Mouse (Mus musculus) MEL (cell line): ENCODE measurements around the gene Gm4559. TPM values are rescaled to one million over a fixed set of nuclear protein-coding genes. Genes with fewer than 3 reads are reported as not detected.
A peak's percentile ranks its signal among the peaks of the same experiment; 100 is the strongest.

Experiments used
- DNase-seq: peaks from one replicate; pipeline ENCODE4 v3.0.0; 2011; ENCODE audit warnings: low read depth, low spot score
- H3K27ac ChIP-seq: 2 replicates; pipeline ENCODE4 v1.5.1; 2012; ENCODE audit warnings: low read depth, mild to moderate bottlenecking, control low read depth, low read length, moderate library complexity; ENCODE audit not compliant: control insufficient read depth
- H3K27me3 ChIP-seq, 2 experiments: fragments of 150-350 bp in 1 of 2; sonication (generic) in 1 of 2; 2 replicates each; pipeline ENCODE4 v1.6.1; 2012; ENCODE audit warnings: low read length in 2 of 2, mild to moderate bottlenecking in 2 of 2, improper control_type of control experiment in 1 of 2, moderate library complexity in 1 of 2; ENCODE audit not compliant: insufficient read depth in 2 of 2, control insufficient read depth in 1 of 2
- H3K36me3 ChIP-seq, 2 experiments: 2 replicates each; pipeline ENCODE4 v1.6.1; 2012 to 2014; ENCODE audit warnings: low read length in 2 of 2, improper control_type of control experiment in 1 of 2, inconsistent platforms in 1 of 2, mild to moderate bottlenecking in 1 of 2; ENCODE audit not compliant: insufficient read depth in 2 of 2, control insufficient read depth in 1 of 2
- H3K4me1 ChIP-seq, 2 experiments: fragments of 150-350 bp in 1 of 2; sonication (generic) in 1 of 2; 2 replicates each; pipeline ENCODE4 v1.6.1; 2012; ENCODE audit warnings: low read length in 2 of 2, improper control_type of control experiment in 1 of 2, mild to moderate bottlenecking in 1 of 2; ENCODE audit not compliant: insufficient read depth in 2 of 2, control insufficient read depth in 1 of 2
- H3K4me3 ChIP-seq, 2 experiments: fragments of 150-350 bp in 1 of 2; sonication (generic) in 1 of 2; 2 replicates each; pipeline ENCODE4 v1.5.1; 2012; ENCODE audit warnings: low read depth in 2 of 2, low read length in 2 of 2, mild to moderate bottlenecking in 2 of 2, moderate library complexity in 2 of 2, control low read depth in 1 of 2, improper control_type of control experiment in 1 of 2; ENCODE audit not compliant: control insufficient read depth in 1 of 2, insufficient read depth in 1 of 2
- H3K79me2 ChIP-seq: 2 replicates; pipeline ENCODE4 v1.6.1; 2012; ENCODE audit warnings: mild to moderate bottlenecking, low read length, moderate library complexity; ENCODE audit not compliant: control insufficient read depth, poor library complexity, insufficient read depth
- H3K9ac ChIP-seq: 2 replicates; pipeline ENCODE4 v1.6.1; 2012; ENCODE audit warnings: low read depth, mild to moderate bottlenecking, control low read depth, low read length, moderate library complexity; ENCODE audit not compliant: control insufficient read depth, poor library complexity, severe bottlenecking
- H3K9me3 ChIP-seq: fragments of 150-350 bp; sonication (generic); replicated peaks from 2 replicates; pipeline ENCODE4 v1.6.1; 2012; ENCODE audit warnings: mild to moderate bottlenecking, low read length, improper control_type of control experiment, moderate library complexity; ENCODE audit not compliant: insufficient read depth
- BHLHE40 ChIP-seq: IDR thresholded peaks from 2 replicates; pipeline ENCODE4 v1.6.1; 2012; ENCODE audit warnings: low read depth, mild to moderate bottlenecking, inconsistent platforms, low read length, improper control_type of control experiment, borderline replicate concordance
- CTCF ChIP-seq, 3 experiments: IDR thresholded peaks in 2 of 3; conservative IDR thresholded peaks in 1 of 3; 2 replicates each; pipeline ENCODE4 v1.5.1; 2011 to 2012; ENCODE audit warnings: low read length in 3 of 3, low read depth in 2 of 3, mild to moderate bottlenecking in 2 of 3, improper control_type of control experiment in 1 of 3, inconsistent platforms in 1 of 3, mixed read lengths in 1 of 3, moderate library complexity in 1 of 3; ENCODE audit not compliant: control insufficient read depth in 1 of 3, insufficient read depth in 1 of 3, poor library complexity in 1 of 3, severe bottlenecking in 1 of 3
- E2F4 ChIP-seq: IDR thresholded peaks from 2 replicates; pipeline ENCODE4 v1.6.1; 2011; ENCODE audit warnings: low read depth, low read length, improper control_type of control experiment, borderline replicate concordance
- ELF1 ChIP-seq: IDR thresholded peaks from 2 replicates; pipeline ENCODE4 v1.6.1; 2014; ENCODE audit warnings: low read depth, mild to moderate bottlenecking, inconsistent platforms, low read length, improper control_type of control experiment, moderate library complexity
- EP300 ChIP-seq, 2 experiments: IDR thresholded peaks; 2 replicates each; pipeline ENCODE4 v1.6.1; 2011; ENCODE audit warnings: improper control_type of control experiment in 2 of 2, low read length in 2 of 2, low read depth in 1 of 2, mild to moderate bottlenecking in 1 of 2
- GABPA ChIP-seq: IDR thresholded peaks from 2 replicates; pipeline ENCODE4 v1.6.1; 2012; ENCODE audit warnings: low read depth, mild to moderate bottlenecking, inconsistent platforms, low read length, improper control_type of control experiment, moderate library complexity
- GATA1 ChIP-seq: IDR thresholded peaks from 2 replicates; pipeline ENCODE4 v1.6.1; 2011; ENCODE audit warnings: low read depth, low read length, improper control_type of control experiment
- HCFC1 ChIP-seq: IDR thresholded peaks from 2 replicates; pipeline ENCODE4 v1.6.1; 2012; ENCODE audit warnings: low read depth, mild to moderate bottlenecking, inconsistent platforms, low read length, improper control_type of control experiment, moderate library complexity
- JUND ChIP-seq: IDR thresholded peaks from 2 replicates; pipeline ENCODE4 v1.6.1; 2011; ENCODE audit warnings: low read depth, mild to moderate bottlenecking, improper control_type of control experiment, low read length
- MAFK ChIP-seq: IDR thresholded peaks from 2 replicates; pipeline ENCODE4 v1.6.1; 2011; ENCODE audit warnings: low read depth, mild to moderate bottlenecking, low read length, improper control_type of control experiment, borderline replicate concordance
- MAX ChIP-seq: IDR thresholded peaks from 2 replicates; pipeline ENCODE4 v1.6.1; 2011; ENCODE audit warnings: low read length, improper control_type of control experiment
- MAZ ChIP-seq: IDR thresholded peaks from 2 replicates; pipeline ENCODE4 v1.6.1; 2012; ENCODE audit warnings: low read depth, mild to moderate bottlenecking, inconsistent platforms, low read length, improper control_type of control experiment
- MEF2A ChIP-seq: IDR thresholded peaks from 2 replicates; pipeline ENCODE4 v1.6.1; 2014; ENCODE audit warnings: low read depth, mild to moderate bottlenecking, inconsistent platforms, low read length, improper control_type of control experiment; ENCODE audit not compliant: poor library complexity, insufficient replicate concordance, severe bottlenecking; ENCODE audit errors: extremely low read depth
- MXI1 ChIP-seq: IDR thresholded peaks from 2 replicates; pipeline ENCODE4 v1.6.1; 2011; ENCODE audit warnings: mild to moderate bottlenecking, low read depth, low read length, improper control_type of control experiment
- MYB ChIP-seq: IDR thresholded peaks from 2 replicates; pipeline ENCODE4 v1.6.1; 2011; ENCODE audit warnings: mild to moderate bottlenecking, low read depth, low read length, improper control_type of control experiment
- MYC ChIP-seq: IDR thresholded peaks from 2 replicates; pipeline ENCODE4 v1.6.1; 2011; ENCODE audit warnings: low read depth, mild to moderate bottlenecking, low read length, improper control_type of control experiment, moderate library complexity
- NELFE ChIP-seq: IDR thresholded peaks from 2 replicates; pipeline ENCODE4 v1.6.1; 2011; ENCODE audit warnings: low read depth, low read length, improper control_type of control experiment
- NRF1 ChIP-seq: IDR thresholded peaks from 2 replicates; pipeline ENCODE4 v1.6.1; 2014; ENCODE audit warnings: low read depth, mild to moderate bottlenecking, inconsistent platforms, low read length, improper control_type of control experiment, moderate library complexity; ENCODE audit not compliant: poor library complexity, insufficient read depth, severe bottlenecking
- POLR2AphosphoS2 ChIP-seq: IDR thresholded peaks from 2 replicates; pipeline ENCODE4 v1.6.1; 2011; ENCODE audit warnings: low read length, improper control_type of control experiment
- RAD21 ChIP-seq: IDR thresholded peaks from 2 replicates; pipeline ENCODE4 v1.6.1; 2011; ENCODE audit warnings: mild to moderate bottlenecking, low read depth, low read length, improper control_type of control experiment
- SIN3A ChIP-seq: IDR thresholded peaks from 2 replicates; pipeline ENCODE4 v1.6.1; 2012; ENCODE audit warnings: low read length, improper control_type of control experiment, inconsistent platforms
- SMC3 ChIP-seq: IDR thresholded peaks from 2 replicates; pipeline ENCODE4 v1.6.1; 2011; ENCODE audit warnings: low read depth, low read length, improper control_type of control experiment
- USF1 ChIP-seq: IDR thresholded peaks from 2 replicates; pipeline ENCODE4 v1.6.1; 2014; ENCODE audit warnings: low read depth, mild to moderate bottlenecking, inconsistent platforms, low read length, improper control_type of control experiment, moderate library complexity
- USF2 ChIP-seq, 2 experiments: IDR thresholded peaks; 2 replicates each; pipeline ENCODE4 v1.6.1; 2011 to 2012; ENCODE audit warnings: improper control_type of control experiment in 2 of 2, low read length in 2 of 2, borderline replicate concordance in 1 of 2, inconsistent platforms in 1 of 2, low read depth in 1 of 2, mild to moderate bottlenecking in 1 of 2; ENCODE audit not compliant: insufficient read depth in 1 of 2
- ZC3H11A ChIP-seq: IDR thresholded peaks from 2 replicates; pipeline ENCODE4 v1.6.1; 2012; ENCODE audit warnings: low read depth, mild to moderate bottlenecking, inconsistent platforms, low read length, improper control_type of control experiment
- ZKSCAN1 ChIP-seq: IDR thresholded peaks from 2 replicates; pipeline ENCODE4 v1.6.1; 2012; ENCODE audit warnings: low read depth, mild to moderate bottlenecking, inconsistent platforms, low read length, improper control_type of control experiment, moderate library complexity
- ZMIZ1 ChIP-seq: IDR thresholded peaks from 2 replicates; pipeline ENCODE4 v1.6.1; 2012; ENCODE audit warnings: low read depth, mild to moderate bottlenecking, inconsistent platforms, low read length, improper control_type of control experiment, moderate library complexity
- polyA plus RNA-seq, 2 experiments: library from polyadenylated mRNA; stranded (reverse) in 1 of 2; unstranded in 1 of 2; fragments of >175 nt in 1 of 2; fragments of >200 nt in 1 of 2; gene quantifications; 2 replicates each; pipeline versions ENCODE4 v1.2.1 to v1.2.4; 2012; ENCODE audit warnings: low replicate concordance in 2 of 2, low read depth in 1 of 2; ENCODE audit not compliant: insufficient read length in 2 of 2, insufficient read depth in 1 of 2, missing spikeins in 1 of 2
- total RNA-seq: library from RNA; depleted of rRNA; stranded (reverse); fragments of 300-350 nt; gene quantifications from 2 replicates; pipeline ENCODE4 v1.2.3, GENCODE M21; 2012

The Gm4559 gene
- total and polyA plus RNA-seq, 3 experiments, result not detected

DNA sequence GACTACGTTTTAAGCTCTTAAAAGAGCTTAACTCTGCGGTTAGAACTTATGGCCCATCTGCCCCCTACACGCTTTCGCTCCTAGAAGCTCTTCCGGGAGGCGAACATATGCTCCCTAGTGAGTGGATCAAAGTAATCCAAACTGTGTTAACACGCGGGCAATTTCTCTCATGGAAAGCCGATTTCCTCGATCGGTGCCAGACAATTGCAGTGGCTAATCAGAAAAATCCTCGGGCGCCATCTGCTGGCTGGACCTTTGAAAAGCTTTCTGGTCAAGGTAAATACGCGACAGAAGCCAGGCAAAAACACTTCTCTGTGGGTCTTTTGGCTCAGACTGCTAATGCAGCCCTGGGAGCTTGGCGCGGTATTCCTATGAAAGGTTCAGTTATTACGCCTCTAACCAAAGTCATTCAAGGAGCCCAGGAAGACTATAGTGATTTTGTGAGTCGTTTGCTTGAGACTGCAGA is 10.5 kb upstream of the Gm4559 start:
- Histone ChIP-seq H3K79me2 (no peaks in the 10 kb centered on the region; the same call in 1 of the 2 replicates), H3K27ac (peak overlapping the region; percentile 54), H3K9me3 (no peaks in the 10 kb centered on the region), H3K4me1 (no peaks in the 10 kb centered on the region), H3K36me3 (no peaks in the 10 kb centered on the region), H3K9ac (peak overlapping the region; percentile 64), H3K4me3 (peak overlapping the region; percentile 52 to 64), H3K27me3 (no peaks in the 10 kb centered on the region; a peak in 2 of 4 replicates)
- DNase-seq, result peak; percentile 91
- TF ChIP-seq GATA1, result no peak
- no peak for TF ChIP-seq USF1
- no peak for TF ChIP-seq USF2 (IDR thresholded peaks at IDR 0.05; ENCODE audit: borderline replicate concordance in 1 of 2, insufficient read depth in 1 of 2, low read depth in 1 of 2, low read length in 2 of 2)
- no peak for TF ChIP-seq JUND
- TF ChIP-seq EP300 (IDR thresholded peaks at IDR 0.05; ENCODE audit: low read depth in 1 of 2, low read length in 2 of 2), result no peak
- TF ChIP-seq GABPA, result no peak
- peak; percentile 52; the same call in 1 of the 2 replicates for TF ChIP-seq MAX
- no peak for TF ChIP-seq ZMIZ1
- TF ChIP-seq BHLHE40, result peak; percentile 24; the same call in 1 of the 2 replicates
- peak; percentile 17; the same call in 1 of the 2 replicates for TF ChIP-seq ELF1
- TF ChIP-seq MAZ, result 0 out of 2 replicates have a peak, but pooled peaks have one; percentile 1
- peak; percentile 49 for TF ChIP-seq ZC3H11A
- TF ChIP-seq MXI1, result peak; percentile 77
- TF ChIP-seq MYC, result peak; percentile 68; the same call in 1 of the 2 replicates
- no peak for TF ChIP-seq E2F4
- TF ChIP-seq SIN3A, result peak; percentile 49; the same call in 1 of the 2 replicates
- TF ChIP-seq ZKSCAN1, result no peak
- TF ChIP-seq POLR2AphosphoS2, result no peak
- peak; percentile 25 for TF ChIP-seq NELFE
- peak; percentile 59 to 87 (median 77) for TF ChIP-seq CTCF (IDR thresholded peaks at IDR 0.05 in 2 of 3, conservative IDR thresholded peaks at IDR 0.05 in 1 of 3; ENCODE audit: control insufficient read depth in 1 of 3, insufficient read depth in 1 of 3, low read depth in 2 of 3, low read length in 3 of 3, poor library complexity in 1 of 3, severe bottlenecking in 1 of 3)
- no peak for TF ChIP-seq MAFK
- no peak for TF ChIP-seq MYB
- TF ChIP-seq RAD21, result peak; percentile 53
- no peak for TF ChIP-seq NRF1
- peak; percentile 55 for TF ChIP-seq SMC3
- peak; percentile 67 for TF ChIP-seq HCFC1
- no peak for TF ChIP-seq MEF2A
